Mouse (Mus musculus): Measurements from ENCODE around the gene Vgll4. TPM values are rescaled to one million over a fixed set of nuclear protein-coding genes. Genes with fewer than 3 reads are reported as not detected.
"Not testable (repeated sequence)": the region's sequence is repeated elsewhere in the genome, so short reads cannot be mapped to it uniquely, and the experiment has no call there.

Vgll4 gene
- polyA plus RNA-seq, 1 experiment from 2014 or later, result 101 TPM

- 74% methylated on average over 7 of the region's 7 CpGs for WGBS
- H3K9me3 ChIP-seq (ENCODE audit: control insufficient read depth, low read length); H3K36me3 ChIP-seq (ENCODE audit: control insufficient read depth, insufficient read depth, low read length); DNase-seq (ENCODE audit: low spot score); H3K9ac ChIP-seq (ENCODE audit: low read length); H3K27me3 ChIP-seq (ENCODE audit: control insufficient read depth, insufficient read depth, low read length); ATAC-seq (ENCODE audit: insufficient number of reproducible peaks, low FRiP score, low TSS enrichment, low read depth); H3K4me2 ChIP-seq (ENCODE audit: low read depth, severe bottlenecking); H3K4me3 ChIP-seq (ENCODE audit: low read depth, low read length): not testable (repeated sequence)
- Histone ChIP-seq H3K4me1 (ENCODE audit: control insufficient read depth, insufficient read depth, low read length) (peaks cover 22% of the 10 kb centered on the region), H3K27ac (replicated peaks; ENCODE audit: low read depth, low read length) (peak overlapping the region; percentile 85; the same call in 1 of the 2 replicates)
Measured at GRCm38 (mm10) chr6:114922355-114923096, 47.3 kb downstream of the Vgll4 start.

GRCm38 (mm10) chr6:114921632-114922354 is 48.0 kb downstream of the Vgll4 start:
- Histone ChIP-seq H3K4me2 (ENCODE audit: low read depth, severe bottlenecking) (peak overlapping the region; percentile 54), H3K9ac (ENCODE audit: low read length) (peak overlapping the region; percentile 86), H3K36me3 (ENCODE audit: control insufficient read depth, insufficient read depth, low read length) (no peaks in the 10 kb centered on the region), H3K4me1 (ENCODE audit: control insufficient read depth, insufficient read depth, low read length) (peaks cover 29% of the 10 kb centered on the region), H3K9me3 (ENCODE audit: control insufficient read depth, low read length) (0 out of 2 replicates have a peak, but pooled peaks cover under 1% of the 10 kb centered on the region), H3K27ac (replicated peaks; ENCODE audit: low read depth, low read length) (peak overlapping the region; percentile 85), H3K27me3 (ENCODE audit: control insufficient read depth, insufficient read depth, low read length) (no peaks in the 10 kb centered on the region), H3K4me3 (ENCODE audit: low read depth, low read length) (peak overlapping the region; percentile 58)
- 5% methylated on average over 15 of the region's 15 CpGs for WGBS
- peak; percentile 88 for DNase-seq (ENCODE audit: low spot score)
- ATAC-seq (ENCODE audit: insufficient number of reproducible peaks, low FRiP score, low TSS enrichment, low read depth), result peak; percentile 88

DNA sequence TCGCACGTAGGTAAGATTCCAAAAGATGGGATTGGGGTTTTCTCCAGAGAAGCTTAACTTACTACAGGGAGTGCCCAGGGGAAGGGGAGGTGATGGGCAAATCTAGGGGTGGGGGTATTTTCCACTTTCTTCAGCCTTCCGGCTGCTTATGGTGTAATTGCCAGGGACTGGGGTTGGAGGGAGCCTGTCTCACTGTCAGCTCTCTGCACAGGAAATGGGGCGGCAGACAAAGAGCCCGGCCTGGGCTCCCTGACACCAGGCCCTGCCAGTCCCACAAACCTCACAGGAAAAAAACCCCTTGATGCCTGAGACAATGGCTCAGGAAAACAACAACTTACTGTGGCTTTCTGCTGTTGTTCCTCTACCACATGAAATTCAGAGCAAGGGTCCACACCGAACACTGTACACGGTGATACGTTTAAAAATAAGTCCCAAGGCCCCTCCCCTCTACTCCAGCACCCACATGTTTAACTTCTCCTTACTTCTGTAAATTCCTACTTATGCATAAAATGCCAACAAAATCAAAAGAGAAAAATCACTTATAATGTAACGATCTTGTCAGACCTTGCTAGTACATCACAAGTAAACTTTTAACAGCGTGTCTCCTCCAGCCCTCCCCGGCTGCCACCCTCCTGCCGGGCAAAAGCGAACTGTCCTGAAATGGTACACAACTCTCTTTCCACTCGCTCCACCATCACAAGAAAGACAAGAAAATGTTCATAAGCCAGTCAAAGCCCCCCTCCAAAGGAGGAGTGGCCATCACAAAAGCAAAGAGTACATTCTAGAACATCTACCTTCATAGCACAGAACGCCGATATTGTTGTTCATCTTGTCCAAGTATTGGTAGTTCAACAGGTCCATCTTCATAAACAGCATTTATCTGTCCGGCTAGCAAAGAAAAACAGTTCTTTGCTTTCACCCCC is 49.0 kb downstream of the Vgll4 start:
- H3K4me3 ChIP-seq (ENCODE audit: low read depth, low read length), result peak overlapping the region; percentile 58
- H3K9me3 ChIP-seq (ENCODE audit: control insufficient read depth, low read length), result no peaks in the 10 kb centered on the region
- no peaks in the 10 kb centered on the region for H3K36me3 ChIP-seq (ENCODE audit: control insufficient read depth, insufficient read depth, low read length)
- ATAC-seq (ENCODE audit: insufficient number of reproducible peaks, low FRiP score, low TSS enrichment, low read depth) (no peak), DNase-seq (ENCODE audit: low spot score) (peak; percentile 79)
- WGBS, result 5% methylated on average over 17 of the region's 17 CpGs
- peak overlapping the region; percentile 85 for H3K27ac ChIP-seq (replicated peaks; ENCODE audit: low read depth, low read length)
- H3K27me3 ChIP-seq (ENCODE audit: control insufficient read depth, insufficient read depth, low read length), result no peaks in the 10 kb centered on the region
- H3K4me2 ChIP-seq (ENCODE audit: low read depth, severe bottlenecking), result peak overlapping the region; percentile 54
- peak overlapping the region; percentile 86 for H3K9ac ChIP-seq (ENCODE audit: low read length)
- H3K4me1 ChIP-seq (ENCODE audit: control insufficient read depth, insufficient read depth, low read length), result peaks cover 38% of the 10 kb centered on the region

- WGBS, result 21% methylated on average over 9 of the region's 9 CpGs
- Histone ChIP-seq H3K27ac (replicated peaks; ENCODE audit: low read depth, low read length) (peak overlapping the region; percentile 78), H3K36me3 (ENCODE audit: control insufficient read depth, insufficient read depth, low read length) (no peaks in the 10 kb centered on the region), H3K9me3 (ENCODE audit: control insufficient read depth, low read length) (no peaks in the 10 kb centered on the region), H3K27me3 (ENCODE audit: control insufficient read depth, insufficient read depth, low read length) (no peaks in the 10 kb centered on the region), H3K9ac (ENCODE audit: low read length) (peak overlapping the region; percentile 86), H3K4me2 (ENCODE audit: low read depth, severe bottlenecking) (peak overlapping the region; percentile 54), H3K4me3 (ENCODE audit: low read depth, low read length) (peak overlapping the region; percentile 58), H3K4me1 (ENCODE audit: control insufficient read depth, insufficient read depth, low read length) (peaks cover 45% of the 10 kb centered on the region)
- ATAC-seq (ENCODE audit: insufficient number of reproducible peaks, low FRiP score, low TSS enrichment, low read depth) (no peak), DNase-seq (ENCODE audit: low spot score) (no peak)
Measured at GRCm38 (mm10) chr6:114919670-114920313, 50.0 kb downstream of the Vgll4 start.

- Histone ChIP-seq H3K4me1 (ENCODE audit: control insufficient read depth, insufficient read depth, low read length) (peaks cover 52% of the 10 kb centered on the region), H3K36me3 (ENCODE audit: control insufficient read depth, insufficient read depth, low read length) (no peaks in the 10 kb centered on the region), H3K9ac (ENCODE audit: low read length) (no peak overlapping the region), H3K4me3 (ENCODE audit: low read depth, low read length) (peak overlapping the region; percentile 58), H3K27ac (replicated peaks; ENCODE audit: low read depth, low read length) (no peak overlapping the region), H3K9me3 (ENCODE audit: control insufficient read depth, low read length) (no peaks in the 10 kb centered on the region), H3K27me3 (ENCODE audit: control insufficient read depth, insufficient read depth, low read length) (no peaks in the 10 kb centered on the region), H3K4me2 (ENCODE audit: low read depth, severe bottlenecking) (peak overlapping the region; percentile 54)
- no peak for ATAC-seq (ENCODE audit: insufficient number of reproducible peaks, low FRiP score, low TSS enrichment, low read depth)
- 80% methylated on average over 9 of the region's 9 CpGs for WGBS
- no peak for DNase-seq (ENCODE audit: low spot score)
Measured at GRCm38 (mm10) chr6:114918994-114919393, 50.8 kb downstream of the Vgll4 start.

- H3K4me1 ChIP-seq (ENCODE audit: control insufficient read depth, insufficient read depth, low read length), result peaks cover 62% of the 10 kb centered on the region
- ATAC-seq (ENCODE audit: insufficient number of reproducible peaks, low FRiP score, low TSS enrichment, low read depth) (no peak), DNase-seq (ENCODE audit: low spot score) (no peak)
- WGBS, result 54% methylated on average over 14 of the region's 14 CpGs
- H3K27ac ChIP-seq (replicated peaks; ENCODE audit: low read depth, low read length), result no peak overlapping the region
- peak overlapping the region; percentile 54 for H3K4me2 ChIP-seq (ENCODE audit: low read depth, severe bottlenecking)
- peak overlapping the region; percentile 13; the same call in 1 of the 2 replicates for H3K9ac ChIP-seq (ENCODE audit: low read length)
- H3K36me3 ChIP-seq (ENCODE audit: control insufficient read depth, insufficient read depth, low read length), result no peaks in the 10 kb centered on the region
- H3K4me3 ChIP-seq (ENCODE audit: low read depth, low read length), result peak overlapping the region; percentile 58; the same call in 1 of the 2 replicates
- no peaks in the 10 kb centered on the region for H3K27me3 ChIP-seq (ENCODE audit: control insufficient read depth, insufficient read depth, low read length)
- no peaks in the 10 kb centered on the region for H3K9me3 ChIP-seq (ENCODE audit: control insufficient read depth, low read length)
Measured at GRCm38 (mm10) chr6:114917770-114918635, 51.8 kb downstream of the Vgll4 start.

DNA sequence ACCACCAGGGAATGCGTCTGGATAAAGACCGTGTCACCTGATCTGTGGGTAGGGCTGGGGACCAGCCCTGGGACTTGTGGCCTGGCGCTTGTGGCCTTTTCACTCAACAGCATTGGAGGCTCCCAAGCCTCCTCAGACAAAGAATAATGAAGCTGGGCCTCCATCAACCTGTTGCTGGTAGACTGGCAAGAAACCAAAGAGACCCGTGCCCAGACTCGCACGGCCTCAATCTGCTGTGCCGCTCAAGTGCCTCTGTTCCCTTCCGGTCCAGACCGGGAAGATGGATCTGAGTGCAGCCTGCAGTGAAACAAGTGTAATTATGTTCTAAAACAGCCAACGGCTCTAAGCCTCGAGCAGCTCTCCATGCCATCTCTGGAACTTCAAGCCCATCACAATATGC is 52.7 kb downstream of the Vgll4 start:
- peak overlapping the region; percentile 17; the same call in 1 of the 2 replicates for H3K9ac ChIP-seq (ENCODE audit: low read length)
- no peaks in the 10 kb centered on the region for H3K27me3 ChIP-seq (ENCODE audit: control insufficient read depth, insufficient read depth, low read length)
- H3K4me1 ChIP-seq (ENCODE audit: control insufficient read depth, insufficient read depth, low read length), result peaks cover 68% of the 10 kb centered on the region
- WGBS, result 33% methylated on average over 11 of the region's 11 CpGs
- ATAC-seq (ENCODE audit: insufficient number of reproducible peaks, low FRiP score, low TSS enrichment, low read depth) (no peak), DNase-seq (ENCODE audit: low spot score) (no peak)
- no peak overlapping the region for H3K27ac ChIP-seq (replicated peaks; ENCODE audit: low read depth, low read length)
- no peaks in the 10 kb centered on the region for H3K36me3 ChIP-seq (ENCODE audit: control insufficient read depth, insufficient read depth, low read length)
- peak overlapping the region; percentile 2; the same call in 1 of the 2 replicates for H3K4me3 ChIP-seq (ENCODE audit: low read depth, low read length)
- H3K9me3 ChIP-seq (ENCODE audit: control insufficient read depth, low read length), result no peaks in the 10 kb centered on the region
- peak overlapping the region; percentile 54 for H3K4me2 ChIP-seq (ENCODE audit: low read depth, severe bottlenecking)
